Mouse (Mus musculus) liver, embryonic 18 days (tissue): ENCODE data around the gene Echdc1. TPM values are rescaled to one million over a fixed set of nuclear protein-coding genes. Genes with fewer than 3 reads are reported as not detected.

Source experiments
- polyA plus RNA-seq: library from polyadenylated mRNA; depleted of rRNA; stranded (reverse); fragments of >200 nt; gene quantifications from 2 replicates; pipeline ENCODE4 v1.2.3, GENCODE M21; 2012; rRNA removed

Echdc1 gene
- 14.5 and 18.8 TPM in 2 replicates for polyA plus RNA-seq

GRCm38 (mm10) chr10:29313064-29313638 lies at the start of gene Echdc1:
Gene Echdc1, plus strand, starts transcription at chr10:29313166.

DNA sequence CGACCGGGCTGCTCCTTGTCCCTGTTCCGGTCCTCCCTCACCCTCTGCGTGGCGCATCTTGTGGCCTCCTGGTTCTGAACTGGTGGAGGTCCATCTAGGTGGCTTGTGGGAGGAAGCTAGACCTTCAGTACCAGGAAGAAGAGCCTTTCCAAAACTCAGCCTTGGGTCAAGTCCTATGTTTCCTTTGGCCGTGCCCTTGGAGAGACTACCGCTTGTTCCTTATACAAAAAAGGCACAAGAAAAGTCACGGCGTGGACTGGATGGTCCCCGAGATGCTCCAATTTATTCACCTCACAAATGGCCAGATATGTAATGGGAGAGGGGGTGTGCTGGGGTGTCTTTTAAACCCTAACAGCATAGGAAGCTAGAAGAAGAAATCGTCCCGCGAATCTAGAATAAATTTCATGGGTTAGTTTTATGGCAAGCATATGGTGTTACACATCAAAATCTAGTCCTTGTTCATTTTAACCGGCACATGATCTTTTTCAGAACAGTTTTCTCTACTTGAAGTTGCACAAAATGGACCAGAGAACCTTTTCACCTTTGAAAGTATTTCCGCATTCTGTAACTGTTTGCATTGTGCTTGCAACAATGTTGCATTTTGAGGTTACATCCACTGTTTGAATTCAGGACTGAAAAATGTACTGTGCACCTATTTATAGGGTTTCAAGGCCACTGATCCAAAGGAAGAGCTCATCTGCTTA lies 49.4 kb downstream of the Echdc1 start, which contains the start of gene Rnf146:
TSS of gene Rnf146 (minus strand) at position 246 of the 704 bp plus-strand sequence.

Other genes with a start within 250 kb of the Echdc1 start
- 0.02 TPM in 1 of 2 replicates, not detected in the other for gene Soga3, start 169.3 kb upstream of the Echdc1 start, polyA plus RNA-seq
- gene Gm49353, start 114.2 kb upstream of the Echdc1 start, polyA plus RNA-seq: not detected in 2 replicates
- gene 9330159F19Rik, start 101.6 kb upstream of the Echdc1 start, polyA plus RNA-seq: 0.01 TPM in 1 of 2 replicates, not detected in the other
- gene Rnf146, start 49.3 kb downstream of the Echdc1 start, polyA plus RNA-seq: 18.2 and 19.1 TPM in 2 replicates
- 1.3 and 1.4 TPM in 2 replicates for gene Rspo3, start 222.7 kb downstream of the Echdc1 start, polyA plus RNA-seq